Mouse (Mus musculus): ENCODE results near the gene Acad9. TPM values are rescaled to one million over a fixed set of nuclear protein-coding genes. Genes with fewer than 3 reads are reported as not detected.
"Not testable (repeated sequence)": the region's sequence is repeated elsewhere in the genome, so short reads cannot be mapped to it uniquely, and the experiment has no call there.

Acad9 gene
- polyA plus RNA-seq, 1 experiment from 2014 or later: 84.9 TPM

DNA sequence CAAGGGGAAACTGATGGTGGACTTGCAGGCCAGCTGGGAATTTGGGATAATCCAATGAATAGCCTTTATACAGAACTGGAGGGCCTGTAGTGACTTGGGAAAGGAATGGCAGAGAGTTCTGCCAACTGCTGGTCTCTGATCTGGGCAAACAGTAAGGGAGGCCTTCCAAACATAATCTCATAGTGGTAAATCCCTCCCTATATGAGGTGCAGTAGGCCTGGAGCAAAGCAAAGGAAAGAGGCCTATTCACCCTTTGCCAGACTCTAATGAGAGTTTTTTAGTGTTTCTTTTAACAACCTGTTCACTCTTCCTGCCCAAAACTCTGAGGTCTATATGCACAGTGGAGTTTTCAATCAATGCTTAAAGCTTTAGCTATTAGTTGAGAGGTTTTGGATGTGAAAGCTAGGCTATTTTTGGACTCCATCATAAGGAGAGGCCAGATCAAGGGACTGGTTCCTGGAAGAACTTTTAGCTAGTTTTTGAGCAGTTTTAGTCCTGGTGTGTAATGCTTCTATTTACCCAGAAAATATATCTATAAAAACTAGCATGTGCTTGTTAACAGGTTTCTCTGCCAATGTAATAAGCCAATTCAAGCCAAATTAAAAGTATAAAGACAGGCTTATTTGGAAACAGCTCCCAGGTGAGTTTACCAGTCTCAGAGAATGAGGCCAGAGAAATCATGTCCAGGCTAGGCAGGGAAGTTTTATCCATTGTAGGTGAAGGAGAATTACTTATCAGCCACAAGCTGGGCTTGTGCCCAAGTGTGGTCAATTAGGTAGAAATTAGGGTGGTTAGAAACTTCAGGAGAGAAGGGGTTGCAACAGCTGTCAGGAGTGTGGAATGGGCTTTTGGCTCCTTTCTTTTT is 54.1 kb downstream of the Acad9 start:
- no peaks in the 10 kb centered on the region for H3K9me3 ChIP-seq
- ATAC-seq: no peak
- no peaks in the 10 kb centered on the region for H3K36me3 ChIP-seq
- no peak overlapping the region for H3K9ac ChIP-seq
- no peak overlapping the region for H3K4me2 ChIP-seq (replicated peaks)
- no peak overlapping the region for H3K4me3 ChIP-seq (replicated peaks)
- no peaks in the 10 kb centered on the region for H3K27me3 ChIP-seq (replicated peaks)
- no peak overlapping the region for H3K27ac ChIP-seq
- H3K4me1 ChIP-seq (replicated peaks): no peaks in the 10 kb centered on the region

DNA sequence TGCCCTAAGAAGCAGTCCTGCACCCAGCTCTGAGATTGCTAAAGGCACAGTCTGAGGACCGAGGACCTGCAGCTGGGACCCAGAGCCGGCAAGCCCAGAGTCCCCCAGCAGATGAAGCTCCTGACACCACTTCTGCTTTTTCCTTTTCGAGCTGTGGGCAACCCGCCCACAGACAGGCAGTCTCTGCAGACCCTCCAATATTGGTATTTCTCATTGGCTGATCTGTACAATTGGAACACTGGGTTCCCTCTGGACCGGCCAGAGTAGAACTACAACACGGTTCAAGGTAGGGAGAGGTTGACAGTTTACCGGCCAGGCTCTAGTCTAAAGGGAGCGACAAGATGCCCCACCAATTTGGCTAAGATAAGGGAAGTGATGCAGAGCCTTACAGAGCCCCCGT is 60.4 kb downstream of the Acad9 start:
- not testable (repeated sequence) for ATAC-seq; H3K9me3 ChIP-seq; H3K4me3 ChIP-seq (replicated peaks); H3K9ac ChIP-seq; H3K27me3 ChIP-seq (replicated peaks); H3K27ac ChIP-seq; H3K4me2 ChIP-seq (replicated peaks); H3K36me3 ChIP-seq; H3K4me1 ChIP-seq (replicated peaks)
- WGBS: 88% methylated on average over 9 of the region's 9 CpGs

DNA sequence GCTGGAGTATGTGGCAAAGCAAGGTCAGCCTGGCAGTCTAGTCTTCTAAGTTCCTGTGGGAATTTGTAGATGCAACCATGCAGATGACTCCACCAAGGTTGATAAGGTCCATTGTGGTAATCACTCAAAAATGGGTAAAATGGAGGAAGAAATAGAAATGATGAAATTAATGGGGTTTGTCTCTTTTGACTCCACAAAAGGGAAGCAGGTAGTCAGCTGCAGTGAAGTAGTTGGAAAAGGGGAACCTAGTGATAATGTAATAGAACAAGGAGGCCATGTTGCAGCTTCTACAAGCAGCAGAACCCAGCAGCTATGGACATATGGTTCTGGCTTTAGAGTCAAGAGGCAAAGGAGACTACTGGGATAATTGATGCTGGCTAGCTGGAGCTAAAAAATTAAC is 70.4 kb downstream of the Acad9 start:
- ATAC-seq: no peak

DNA sequence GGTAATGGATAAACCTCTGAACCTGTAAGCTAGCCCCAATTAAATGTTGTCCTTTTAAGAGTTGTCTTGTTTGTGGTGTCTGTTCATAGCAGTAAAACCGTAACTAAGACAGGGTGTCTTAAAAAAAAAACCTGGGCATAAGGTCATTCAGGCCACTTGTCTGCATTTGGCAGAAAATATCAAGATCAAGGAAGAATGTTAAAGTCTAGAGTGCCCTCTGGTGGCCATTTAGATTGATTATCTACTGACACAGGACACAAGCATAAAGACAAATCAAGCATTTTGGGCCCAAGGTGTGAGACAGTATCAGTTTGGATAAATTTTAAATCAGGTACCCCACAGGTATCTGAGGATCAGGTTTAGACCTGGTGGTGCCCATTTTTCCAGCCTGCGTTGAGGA is 71.8 kb downstream of the Acad9 start:
- Histone ChIP-seq H3K27me3 (replicated peaks) (no peaks in the 10 kb centered on the region), H3K4me1 (replicated peaks) (no peaks in the 10 kb centered on the region), H3K27ac (no peak overlapping the region), H3K9me3 (no peaks in the 10 kb centered on the region), H3K9ac (no peak overlapping the region), H3K4me3 (replicated peaks) (no peak overlapping the region), H3K36me3 (no peaks in the 10 kb centered on the region), H3K4me2 (replicated peaks) (no peak overlapping the region)
- ATAC-seq: no peak
- WGBS: 41% methylated on average over 2 of the region's 2 CpGs

More for the DNA sequence above, 70.4 kb downstream of the Acad9 start:
- Histone ChIP-seq H3K4me1 (replicated peaks) (no peaks in the 10 kb centered on the region), H3K4me3 (replicated peaks) (no peak overlapping the region), H3K27me3 (replicated peaks) (no peaks in the 10 kb centered on the region), H3K9me3 (no peaks in the 10 kb centered on the region), H3K4me2 (replicated peaks) (no peak overlapping the region), H3K27ac (no peak overlapping the region), H3K9ac (no peak overlapping the region), H3K36me3 (no peaks in the 10 kb centered on the region)

DNA sequence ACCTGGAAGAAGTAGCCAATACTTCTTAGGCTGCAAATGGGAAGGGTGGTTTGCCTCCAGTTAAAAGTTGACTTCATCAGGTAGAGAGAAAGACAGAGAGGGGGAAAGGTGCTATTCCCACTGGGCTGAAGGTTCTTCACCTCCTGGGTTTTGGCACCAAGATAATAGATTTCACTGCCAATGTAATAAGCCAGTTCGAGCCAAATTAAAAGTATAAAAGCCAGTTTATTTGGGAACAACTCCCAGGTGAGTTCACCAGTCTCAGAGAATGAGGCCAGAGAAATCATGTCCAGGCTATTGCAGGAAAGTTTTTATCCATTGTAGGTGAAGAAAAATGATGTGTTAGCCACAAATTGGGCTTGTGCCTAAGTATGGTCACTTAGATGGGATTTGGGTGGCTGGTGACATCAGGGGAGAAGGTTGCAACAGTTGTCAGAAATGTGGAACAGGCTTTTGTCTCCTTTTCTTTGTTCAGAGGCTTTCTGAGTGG is 72.4 kb downstream of the Acad9 start:
- H3K9me3 ChIP-seq: no peaks in the 10 kb centered on the region
- H3K27me3 ChIP-seq (replicated peaks): no peaks in the 10 kb centered on the region
- no peaks in the 10 kb centered on the region for H3K36me3 ChIP-seq
- no peak overlapping the region for H3K9ac ChIP-seq
- WGBS: 71% methylated on average over 1 of the region's 1 CpGs
- no peak for ATAC-seq
- H3K4me1 ChIP-seq (replicated peaks): no peaks in the 10 kb centered on the region
- no peak overlapping the region for H3K27ac ChIP-seq
- H3K4me3 ChIP-seq (replicated peaks): no peak overlapping the region
- H3K4me2 ChIP-seq (replicated peaks): no peak overlapping the region

DNA sequence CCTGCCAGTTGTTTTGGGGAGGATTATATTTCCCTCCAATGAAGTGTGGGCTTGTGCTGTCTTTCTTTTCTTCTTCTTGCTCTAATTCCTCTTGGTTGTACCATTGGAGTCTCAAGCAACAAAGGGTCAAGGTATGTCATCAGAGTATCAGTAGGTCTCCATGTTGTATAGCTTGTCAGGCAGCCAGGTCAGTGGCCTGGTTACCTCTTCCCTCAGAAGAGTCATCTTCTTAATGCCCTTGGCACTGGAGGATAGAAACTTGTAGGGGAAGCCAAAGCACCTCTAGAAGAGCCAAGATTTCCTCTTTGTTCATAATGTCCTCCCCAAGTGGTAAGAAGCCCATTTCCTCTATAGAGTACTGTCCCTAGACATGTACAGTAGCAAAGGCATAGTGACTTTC is 73.2 kb downstream of the Acad9 start:
- ATAC-seq: no peak
- Histone ChIP-seq H3K9me3 (no peaks in the 10 kb centered on the region), H3K9ac (no peak overlapping the region), H3K27ac (no peak overlapping the region), H3K36me3 (no peaks in the 10 kb centered on the region), H3K4me1 (replicated peaks) (no peaks in the 10 kb centered on the region), H3K4me2 (replicated peaks) (no peak overlapping the region), H3K27me3 (replicated peaks) (no peaks in the 10 kb centered on the region), H3K4me3 (replicated peaks) (no peak overlapping the region)

Other genes starting within 250 kb of the Acad9 start
- 83.6 and 105 TPM in 2 replicates for gene Dcun1d1, start 128.5 kb upstream of the Acad9 start, polyA plus RNA-seq (2015; fragmentation: Nextera tagmentation; extraction: Ambion mirVana)
- 32.1 and 35.7 TPM in 2 replicates for gene Mccc1, start 65.3 kb upstream of the Acad9 start, polyA plus RNA-seq (2015; fragmentation: Nextera tagmentation; extraction: Ambion mirVana)
- not detected in 2 replicates for gene Ccdc144b, start 12.4 kb upstream of the Acad9 start, polyA plus RNA-seq (2015; fragmentation: Nextera tagmentation; extraction: Ambion mirVana)
- gene D3Ertd254e, start 85.0 kb downstream of the Acad9 start, polyA plus RNA-seq (2015; fragmentation: Nextera tagmentation; extraction: Ambion mirVana): 5.2 and 5.6 TPM in 2 replicates
- 0.13 TPM in 1 of 2 replicates, not detected in the other for gene Qrfpr, start 156.3 kb downstream of the Acad9 start, polyA plus RNA-seq (2015; fragmentation: Nextera tagmentation; extraction: Ambion mirVana)

All from intestine, embryonic 15.5 days (tissue).